In the genomic region with DNA sequence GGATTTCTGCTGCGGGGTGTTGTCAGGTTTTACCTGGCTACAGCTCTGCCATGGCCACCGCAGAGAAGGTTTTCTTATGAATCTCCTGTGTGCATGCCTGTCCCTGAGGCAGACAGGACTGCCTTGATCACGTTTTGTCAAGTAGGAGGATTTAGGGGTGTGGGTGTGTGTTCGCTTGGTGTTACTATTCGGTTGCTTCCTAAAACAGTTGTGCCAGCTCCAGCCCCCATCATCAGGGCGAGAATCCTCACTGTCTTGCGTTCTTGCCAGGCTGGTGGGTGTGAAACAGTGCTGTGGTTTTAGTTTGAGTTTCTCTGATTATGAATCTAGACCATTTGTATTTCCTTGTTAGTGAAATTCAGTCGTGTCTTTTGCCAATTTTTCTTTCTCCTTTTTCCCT, we compare ENCODE assay signal across 7 mouse cellular contexts. TPM values are rescaled to one million over a fixed set of nuclear protein-coding genes. Genes with fewer than 3 reads are reported as not detected.
DNase-seq lines count a peak whose midpoint lies in the region; ATAC-seq lines count a peak whose summit lies in the region.

No protein-coding gene starts in this region.

- intact Hi-C loops in left cerebral cortex, postnatal 14 days (cut with DNase I): no loop called here

- no peak for ATAC-seq in neural tube, embryonic 11.5 days (ENCODE audit: insufficient read depth, low FRiP score, low TSS enrichment)

- peaks cover 26% of the 10 kb centered on the region for H3K4me1 ChIP-seq in neural tube, embryonic 11.5 days (ENCODE audit: control insufficient read depth, insufficient read depth, low read length)

- H3K9ac ChIP-seq in neural tube, embryonic 11.5 days (ENCODE audit: low read length): 0 out of 2 replicates have a peak overlapping the region, but pooled peaks have one; percentile 4

- no peak overlapping the region for H3K27ac ChIP-seq in neural tube, embryonic 11.5 days (ENCODE audit: low read depth, low read length)

- H3K4me2 ChIP-seq in neural tube, embryonic 11.5 days (ENCODE audit: low read depth): no peak overlapping the region

- no peaks in the 10 kb centered on the region for H3K9me3 ChIP-seq in neural tube, embryonic 11.5 days (ENCODE audit: control insufficient read depth, low read length)

- no peak for DNase-seq in neural tube, embryonic 11.5 days (ENCODE audit: low spot score)
- no peak for DNase-seq in neural tube, embryonic 10.5 days (ENCODE audit: extremely low spot score, low spot score)
- DNase-seq in frontal cortex, adult 2 months (ENCODE audit: extremely low spot score in 1 of 2, low spot score in 1 of 2): peak; percentile 83 to 89
- peak; percentile 82 to 92 for DNase-seq in left cerebral cortex, postnatal 14 days (ENCODE audit: low spot score in 2 of 2)
- peak; percentile 91 for DNase-seq in telencephalon, adult 2 months (ENCODE audit: low read depth, low spot score)
- no peak for DNase-seq in embryo, embryonic 9.5 days (ENCODE audit: extremely low spot score)
- DNase-seq in natural killer cell, adult 2 months (ENCODE audit: low spot score in 2 of 2): no peak

- H3K27me3 ChIP-seq in neural tube, embryonic 11.5 days (ENCODE audit: control insufficient read depth, insufficient read depth, low read length): no peaks in the 10 kb centered on the region

- H3K36me3 ChIP-seq in neural tube, embryonic 11.5 days (ENCODE audit: control insufficient read depth, insufficient read depth, low read length): peaks cover 3% of the 10 kb centered on the region

- H3K4me3 ChIP-seq in neural tube, embryonic 11.5 days (ENCODE audit: low read depth, low read length): no peak overlapping the region

- 80% methylated on average over 8 of the region's 8 CpGs for WGBS in neural tube, embryonic 11.5 days

RNA-seq across cellular contexts. Expression of gene Pacs2, which starts 2.7 kb away (rescaled TPM):
- polyA plus RNA-seq in neural tube, embryonic 11.5 days (2014; fragmentation: Nextera tagmentation; extraction: Ambion mirVana): 22.1 and 25.1 TPM in 2 replicates
- polyA plus RNA-seq in frontal cortex, adult 2 months (2012; rRNA removed): 70.3 and 72.3 TPM in 2 replicates
- 10 to 100 TPM; 86.6 to 97.6 TPM for total RNA-seq in left cerebral cortex, postnatal 14 days (2021)

RNA-seq across cellular contexts. Expression of gene Brf1, which starts 16.5 kb away (rescaled TPM):
- 53.3 and 58.5 TPM in 2 replicates for polyA plus RNA-seq in neural tube, embryonic 11.5 days (2014; fragmentation: Nextera tagmentation; extraction: Ambion mirVana)
- polyA plus RNA-seq in frontal cortex, adult 2 months (2012; rRNA removed): 46.5 and 51.5 TPM in 2 replicates
- 10 to 100 TPM; 49.0 to 51.1 TPM for total RNA-seq in left cerebral cortex, postnatal 14 days (2021)

RNA-seq across cellular contexts. Expression of gene Btbd6, which starts 40.7 kb away (rescaled TPM):
- polyA plus RNA-seq in neural tube, embryonic 11.5 days (2014; fragmentation: Nextera tagmentation; extraction: Ambion mirVana): 21.8 TPM in 2 replicates
- 70.7 and 75.5 TPM in 2 replicates for polyA plus RNA-seq in frontal cortex, adult 2 months (2012; rRNA removed)
- 10 to 100 TPM; 54.4 to 55.9 TPM for total RNA-seq in left cerebral cortex, postnatal 14 days (2021)

RNA-seq across cellular contexts. Expression of gene Tex22, which starts 57.3 kb away (rescaled TPM):
- polyA plus RNA-seq in neural tube, embryonic 11.5 days (2014; fragmentation: Nextera tagmentation; extraction: Ambion mirVana): not detected in 2 replicates
- polyA plus RNA-seq in frontal cortex, adult 2 months (2012; rRNA removed): 0.20 and 0.27 TPM in 2 replicates
- under 1 TPM in 1 of 2 experiments, not detected in 1; 0.31 TPM for total RNA-seq in left cerebral cortex, postnatal 14 days (2021)

Comparison
In these comparisons a context has a peak if more than half of its experiments do, and no peak if none do; other contexts are left out.
1. DNase-seq: peak in frontal cortex, adult 2 months (2 of 2), left cerebral cortex, postnatal 14 days (2 of 2) and telencephalon, adult 2 months (single experiment); none in neural tube, embryonic 11.5 days (single experiment), neural tube, embryonic 10.5 days (single experiment), embryo, embryonic 9.5 days (single experiment) and natural killer cell, adult 2 months (0 of 2).